Mouse (Mus musculus) C3H10T1/2 (cell line): ENCODE results near the gene Meox1. TPM values are rescaled to one million over a fixed set of nuclear protein-coding genes. Genes with fewer than 3 reads are reported as not detected.

Experiments
- polyA plus RNA-seq, 2 experiments: library from polyadenylated mRNA; unstranded; fragments of >200 nt; fragmentation: generic; extraction: Trizol; gene quantifications; one replicate each; pipeline ENCODE4 v1.2.1; 2012; ENCODE audit warnings: missing spikeins in 2 of 2

Meox1 gene
- under 1 TPM in 1 of 2 experiments, not detected in 1; 0.98 TPM for polyA plus RNA-seq

DNA sequence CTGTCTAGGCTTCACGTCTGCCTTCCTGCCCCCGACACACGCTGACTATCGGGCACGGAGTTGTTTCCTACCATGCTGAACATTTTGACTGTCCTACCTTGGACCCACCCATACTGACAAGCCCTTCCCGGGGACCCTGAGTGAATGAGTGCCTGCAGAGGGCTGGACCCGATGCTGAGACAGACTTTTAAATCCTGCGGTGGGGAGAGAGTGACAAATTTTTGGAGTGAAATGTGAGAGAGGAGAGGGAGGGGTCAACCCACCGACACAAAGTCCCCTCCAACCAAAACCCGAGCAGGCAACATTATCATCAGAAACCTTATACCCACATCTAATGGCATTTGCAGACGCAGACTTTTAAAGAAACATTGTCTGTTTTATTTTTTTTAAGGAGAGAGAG, at the start of gene Meox1:
Gene Meox1, minus strand, starts transcription at position 171 of the 400 bp plus-strand sequence.

Other genes starting within 250 kb of the Meox1 start
- 1 to 10 TPM; 1.4 to 1.5 TPM for gene Arl4d, start 228.8 kb downstream of the Meox1 start, polyA plus RNA-seq
- gene Dhx8, start 161.5 kb downstream of the Meox1 start, polyA plus RNA-seq, result 10 to 100 TPM in 1 of 2 experiments, 1 to 10 TPM in 1; 8.0 to 23.3 TPM
- gene Etv4, start 109.0 kb downstream of the Meox1 start, polyA plus RNA-seq, result 100 to 1,000 TPM in 1 of 2 experiments, 1 to 10 TPM in 1; 7.3 to 119 TPM
- gene Sost, start 72.6 kb upstream of the Meox1 start, polyA plus RNA-seq, result not detected
- not detected for gene Cfap97d1, start 89.9 kb upstream of the Meox1 start, polyA plus RNA-seq
- 10 to 100 TPM in 1 of 2 experiments, 1 to 10 TPM in 1; 6.4 to 11.8 TPM for gene Dusp3, start 92.6 kb upstream of the Meox1 start, polyA plus RNA-seq
- gene Mpp3, start 134.1 kb upstream of the Meox1 start, polyA plus RNA-seq, result under 1 TPM; 0.02 to 0.05 TPM
- gene Cd300lg, start 147.1 kb upstream of the Meox1 start, polyA plus RNA-seq, result under 1 TPM in 1 of 2 experiments, not detected in 1; 0.02 TPM
- gene Mpp2, start 194.1 kb upstream of the Meox1 start, polyA plus RNA-seq, result 10 to 100 TPM in 1 of 2 experiments, 1 to 10 TPM in 1; 3.8 to 15.4 TPM
- gene Ppy, start 206.9 kb upstream of the Meox1 start, polyA plus RNA-seq, result not detected
- gene Pyy, start 213.5 kb upstream of the Meox1 start, polyA plus RNA-seq, result not detected